ENCODE assay signal across 8 mouse cellular contexts in the genomic region with DNA sequence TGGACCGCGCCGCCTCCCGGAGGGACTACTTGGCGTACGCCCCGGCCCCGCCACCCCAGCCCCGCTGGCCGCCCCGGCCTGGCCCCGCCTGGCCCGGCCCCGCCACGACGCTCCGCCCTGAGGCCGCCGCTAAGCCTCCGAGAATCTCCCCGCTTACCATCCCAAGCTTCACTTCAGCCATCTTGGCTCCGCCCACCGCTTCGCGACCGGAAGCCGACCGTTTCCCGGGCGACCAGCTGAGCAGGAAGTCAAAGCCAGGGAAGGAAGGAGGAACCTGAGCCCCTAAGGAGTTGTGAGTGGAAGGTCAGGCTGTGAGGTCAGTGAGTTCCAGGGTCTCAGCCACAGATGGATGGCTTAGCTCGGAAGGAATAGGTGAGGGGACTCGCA. TPM values are rescaled to one million over a fixed set of nuclear protein-coding genes. Genes with fewer than 3 reads are reported as not detected.
DNase-seq lines count a peak whose midpoint lies in the region; ATAC-seq and TF ChIP-seq lines count a peak whose summit lies in the region.

Gene Bbs4, minus strand, starts transcription at position 256 of the 387 bp plus-strand sequence.

- H3K9me3 ChIP-seq in heart, embryonic 12.5 days (replicated peaks): no peaks in the 10 kb centered on the region
- H3K9me3 ChIP-seq in kidney, postnatal 0 days (replicated peaks; ENCODE audit: low read length): no peaks in the 10 kb centered on the region
- no peaks in the 10 kb centered on the region for H3K9me3 ChIP-seq in liver, embryonic 11.5 days (ENCODE audit: control insufficient read depth, low read length)
- no peaks in the 10 kb centered on the region for H3K9me3 ChIP-seq in stomach, embryonic 14.5 days (ENCODE audit: control insufficient read depth, low read depth, low read length)

- 1% methylated on average over 30 of the region's 32 CpGs for WGBS in heart, embryonic 12.5 days
- WGBS in kidney, postnatal 0 days: under 1% methylated on average over 23 of the region's 32 CpGs
- under 1% methylated on average over 32 of the region's 32 CpGs for WGBS in liver, embryonic 11.5 days
- 0% methylated on average over 31 of the region's 32 CpGs for WGBS in stomach, embryonic 14.5 days

- peak; percentile 100 for ATAC-seq in erythroblast, adult 5-6 weeks (replicated peaks; ENCODE audit: low FRiP score, poor library complexity, severe bottlenecking)
- ATAC-seq in heart, embryonic 12.5 days (ENCODE audit: insufficient number of reproducible peaks, low FRiP score): peak; percentile 96
- ATAC-seq in kidney, postnatal 0 days (replicated peaks; ENCODE audit: low FRiP score, low read depth): peak; percentile 93
- ATAC-seq in liver, embryonic 11.5 days (replicated peaks; ENCODE audit: low FRiP score): peak; percentile 98
- ATAC-seq in stomach, embryonic 14.5 days (ENCODE audit: insufficient number of reproducible peaks, insufficient read depth, low FRiP score, low read depth): peak; percentile 98

- H3K27ac ChIP-seq in heart, embryonic 12.5 days (ENCODE audit: poor library complexity, severe bottlenecking): peak within 1 kb of the TSS; percentile 62
- peak within 1 kb of the TSS; percentile 88 for H3K27ac ChIP-seq in kidney, postnatal 0 days
- peak within 1 kb of the TSS; percentile 65; the same call in 1 of the 2 replicates for H3K27ac ChIP-seq in liver, embryonic 11.5 days (ENCODE audit: low read depth, low read length)
- H3K27ac ChIP-seq in stomach, embryonic 14.5 days (ENCODE audit: low read length): peak within 1 kb of the TSS; percentile 78

- TF ChIP-seq CTCF in kidney, postnatal 0 days (IDR thresholded peaks at IDR 0.05; ENCODE audit: low read depth): no peak

- peak within 1 kb of the TSS; percentile 77 for H3K9ac ChIP-seq in heart, embryonic 12.5 days
- H3K9ac ChIP-seq in kidney, postnatal 0 days (ENCODE audit: low read depth, low read length): peak within 1 kb of the TSS; percentile 62
- H3K9ac ChIP-seq in liver, embryonic 11.5 days (ENCODE audit: low read depth, low read length): peak within 1 kb of the TSS; percentile 70
- peak within 1 kb of the TSS; percentile 59 for H3K9ac ChIP-seq in stomach, embryonic 14.5 days (replicated peaks; ENCODE audit: low read depth, low read length)

- H3K36me3 ChIP-seq in heart, embryonic 12.5 days: no peaks in the 10 kb centered on the region
- no peaks in the 10 kb centered on the region for H3K36me3 ChIP-seq in kidney, postnatal 0 days (ENCODE audit: insufficient read depth, low read length)
- H3K36me3 ChIP-seq in liver, embryonic 11.5 days (ENCODE audit: control insufficient read depth, insufficient read depth, low read length): no peaks in the 10 kb centered on the region
- no peaks in the 10 kb centered on the region for H3K36me3 ChIP-seq in stomach, embryonic 14.5 days (ENCODE audit: control insufficient read depth, insufficient read depth, low read length)

- H3K27me3 ChIP-seq in heart, embryonic 12.5 days (replicated peaks): no peaks in the 10 kb centered on the region
- no peaks in the 10 kb centered on the region for H3K27me3 ChIP-seq in kidney, postnatal 0 days (ENCODE audit: insufficient read depth, low read length)
- H3K27me3 ChIP-seq in liver, embryonic 11.5 days (replicated peaks; ENCODE audit: control insufficient read depth, insufficient read depth, low read length): no peaks in the 10 kb centered on the region
- no peaks in the 10 kb centered on the region for H3K27me3 ChIP-seq in stomach, embryonic 14.5 days (ENCODE audit: control insufficient read depth, insufficient read depth, low read length)

- peak within 1 kb of the TSS; percentile 69 for H3K4me3 ChIP-seq in heart, embryonic 12.5 days
- peak within 1 kb of the TSS; percentile 77 for H3K4me3 ChIP-seq in kidney, postnatal 0 days (replicated peaks; ENCODE audit: low read depth, low read length)
- H3K4me3 ChIP-seq in liver, embryonic 11.5 days (ENCODE audit: low read depth, low read length): peak within 1 kb of the TSS; percentile 69
- H3K4me3 ChIP-seq in stomach, embryonic 14.5 days (ENCODE audit: low read depth, low read length): peak within 1 kb of the TSS; percentile 54

- peak within 1 kb of the TSS; percentile 73 for H3K4me2 ChIP-seq in heart, embryonic 12.5 days
- H3K4me2 ChIP-seq in kidney, postnatal 0 days (ENCODE audit: low read length): peak within 1 kb of the TSS; percentile 64
- peak within 1 kb of the TSS; percentile 75 for H3K4me2 ChIP-seq in liver, embryonic 11.5 days
- peak within 1 kb of the TSS; percentile 59 for H3K4me2 ChIP-seq in stomach, embryonic 14.5 days (replicated peaks; ENCODE audit: low read depth, low read length)

- H3K4me1 ChIP-seq in heart, embryonic 12.5 days (replicated peaks): 0 out of 2 replicates have a peak, but pooled peaks cover 4% of the 10 kb centered on the region
- H3K4me1 ChIP-seq in kidney, postnatal 0 days (replicated peaks; ENCODE audit: insufficient read depth, low read length): no peaks in the 10 kb centered on the region
- peaks cover 4% of the 10 kb centered on the region; the same call in 1 of the 2 replicates for H3K4me1 ChIP-seq in liver, embryonic 11.5 days (replicated peaks; ENCODE audit: control insufficient read depth, insufficient read depth, low read length)
- no peaks in the 10 kb centered on the region for H3K4me1 ChIP-seq in stomach, embryonic 14.5 days (ENCODE audit: control insufficient read depth, insufficient read depth, low read length)

- DNase-seq in B cell, adult 2 months: peak; percentile 81 to 82
- DNase-seq in brain, adult 2 months (ENCODE audit: low read depth, low spot score): peak; percentile 96
- DNase-seq in kidney, postnatal 0 days (ENCODE audit: low spot score): peak; percentile 95
- DNase-seq in liver, embryonic 11.5 days (ENCODE audit: low spot score): peak; percentile 93
- DNase-seq in naive thymus-derived CD4-positive, alpha-beta T cell, adult 2 months (ENCODE audit: low read depth): peak; percentile 84

RNA-seq across cellular contexts. Expression of gene Bbs4, which starts in this region (rescaled TPM):
- 2.5 and 6.1 TPM in 2 replicates for total RNA-seq in erythroblast, adult 5-6 weeks (2015; ENCODE audit: low replicate concordance)
- total RNA-seq in erythroblast, adult 5-6 weeks (2017; ENCODE audit: low replicate concordance): 0.85 and 4.0 TPM in 2 replicates
- polyA plus RNA-seq in heart, embryonic 12.5 days (2016; fragmentation: Nextera tagmentation; extraction: Ambion mirVana): 6.6 and 6.9 TPM in 2 replicates
- polyA plus RNA-seq in kidney, postnatal 0 days (2015; fragmentation: Nextera tagmentation; extraction: Ambion mirVana): 14.0 and 15.1 TPM in 2 replicates
- 6.1 and 6.3 TPM in 2 replicates for polyA plus RNA-seq in liver, embryonic 11.5 days (2014; fragmentation: Nextera tagmentation; extraction: Ambion mirVana)
- 13.4 and 15.6 TPM in 2 replicates for polyA plus RNA-seq in stomach, embryonic 14.5 days (2014; fragmentation: Nextera tagmentation; extraction: Ambion mirVana)

Comparison
In these comparisons a context has a peak if more than half of its experiments do, and no peak if none do; other contexts are left out.
1. Peak in every context shown above with its lines: DNase-seq, ATAC-seq, H3K4me3 ChIP-seq and H3K27ac ChIP-seq.